Mouse (Mus musculus) adrenal gland, postnatal 10 days (tissue): ENCODE measurements around the gene Pold1. TPM values are rescaled to one million over a fixed set of nuclear protein-coding genes. Genes with fewer than 3 reads are reported as not detected.
A peak's percentile ranks its signal among the peaks of the same experiment; 100 is the strongest.

Experiments
- DNase-seq: peaks from one replicate; pipeline ENCODE4 v3.0.0; 2021; ENCODE audit warnings: mixed read lengths
- long read RNA-seq, 2 experiments: library from polyadenylated mRNA; stranded (forward); transcript quantifications; one replicate each; pipeline ENCODE4 v2.0.0; 2021
- total RNA-seq, 2 experiments: library from RNA; stranded (reverse); gene quantifications; 2 replicates each; pipeline ENCODE4 v1.2.3; 2021

The Pold1 gene
- 10 to 100 TPM; 20.6 to 30.7 TPM for total RNA-seq
- long read RNA-seq, experiment 1, transcript Pold1-201 (27 exons, 3,454 nt), result major isoform, 14 of 26 reads
- long read RNA-seq, experiment 1, partial matches to known transcripts, result 10 of 26 reads
- long read RNA-seq, experiment 1, other reads (novel, unspliced or antisense), result 1 of 26 reads
- long read RNA-seq, experiment 2, transcript Pold1-201 (27 exons, 3,454 nt), result major isoform, 17 of 26 reads
- long read RNA-seq, experiment 2, partial matches to known transcripts, result 5 of 26 reads
- long read RNA-seq, experiment 2, other reads (novel, unspliced or antisense), result 4 of 26 reads

DNA sequence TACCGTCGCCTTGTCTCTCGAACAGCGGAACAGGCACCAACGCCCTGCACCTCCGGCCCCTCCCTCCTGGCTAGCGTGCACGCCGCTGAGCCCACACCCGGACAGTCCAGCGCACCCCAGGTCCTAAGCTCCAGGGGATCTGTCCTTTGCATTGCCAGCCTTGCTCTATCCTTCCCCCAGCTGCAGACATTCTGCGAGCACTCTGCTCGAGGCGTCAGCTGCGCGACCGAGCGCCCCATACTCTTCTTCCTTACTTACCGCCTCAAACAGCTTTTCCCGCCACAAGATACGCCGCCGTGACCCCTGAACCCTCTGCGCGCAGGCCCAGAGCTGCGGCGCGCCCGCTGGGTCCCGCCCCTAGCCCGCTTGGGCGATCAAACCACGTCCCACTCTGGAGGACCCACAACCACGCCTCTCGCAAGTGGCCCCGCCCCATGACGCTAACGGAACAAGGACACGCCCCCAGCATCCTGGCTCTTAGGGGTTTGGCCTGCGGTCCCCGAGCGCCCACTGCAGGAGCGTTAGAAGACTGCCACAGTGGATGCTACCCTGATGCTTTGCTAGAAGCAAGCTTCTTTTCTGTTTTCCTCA lies at the start of gene Pold1:
Gene Pold1 (minus strand): TSS at position 353 of the 591 bp plus-strand sequence.
- peak; percentile 100 for DNase-seq

DNA sequence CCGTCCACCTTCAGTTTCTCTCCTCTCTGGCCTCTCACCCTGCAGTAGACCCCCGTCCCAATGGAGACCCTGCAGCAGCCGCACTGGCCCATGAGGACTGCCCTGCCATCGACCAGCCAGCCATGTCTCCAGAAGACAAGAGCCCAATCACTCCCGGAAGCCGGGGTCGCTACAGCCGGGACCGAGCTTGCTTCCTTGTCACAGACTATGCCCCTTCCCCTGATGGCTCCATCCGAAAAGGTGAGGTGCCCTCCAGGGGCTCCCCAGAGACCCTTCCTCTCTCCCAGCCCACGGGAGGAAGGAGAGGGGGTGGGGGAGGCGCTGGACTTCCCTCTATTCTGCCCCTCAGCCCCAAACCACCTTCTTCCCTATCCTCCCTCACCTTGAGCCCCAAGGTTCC lies 49.7 kb upstream of the Pold1 start:
- DNase-seq, result no peak

DNA sequence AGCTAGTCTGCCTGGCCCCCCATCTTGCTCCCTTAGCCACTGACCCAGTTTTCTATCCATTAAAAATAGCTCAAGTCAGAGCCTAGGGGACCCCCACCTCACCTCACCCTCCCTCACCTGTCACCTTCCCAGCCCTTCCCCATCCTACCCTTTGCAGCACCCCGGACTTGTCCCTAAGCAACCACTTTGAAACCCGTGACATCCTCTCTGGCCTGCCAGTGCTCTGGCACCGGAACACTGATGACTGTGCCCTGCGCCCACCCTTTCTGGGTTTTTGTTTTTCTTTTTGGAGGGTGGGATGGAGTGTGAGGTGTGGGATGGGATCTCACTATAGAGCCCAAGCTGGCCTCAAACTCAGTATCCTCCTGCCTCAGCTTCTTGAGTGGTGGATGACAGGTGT lies 49.0 kb upstream of the Pold1 start:
- no peak for DNase-seq

DNA sequence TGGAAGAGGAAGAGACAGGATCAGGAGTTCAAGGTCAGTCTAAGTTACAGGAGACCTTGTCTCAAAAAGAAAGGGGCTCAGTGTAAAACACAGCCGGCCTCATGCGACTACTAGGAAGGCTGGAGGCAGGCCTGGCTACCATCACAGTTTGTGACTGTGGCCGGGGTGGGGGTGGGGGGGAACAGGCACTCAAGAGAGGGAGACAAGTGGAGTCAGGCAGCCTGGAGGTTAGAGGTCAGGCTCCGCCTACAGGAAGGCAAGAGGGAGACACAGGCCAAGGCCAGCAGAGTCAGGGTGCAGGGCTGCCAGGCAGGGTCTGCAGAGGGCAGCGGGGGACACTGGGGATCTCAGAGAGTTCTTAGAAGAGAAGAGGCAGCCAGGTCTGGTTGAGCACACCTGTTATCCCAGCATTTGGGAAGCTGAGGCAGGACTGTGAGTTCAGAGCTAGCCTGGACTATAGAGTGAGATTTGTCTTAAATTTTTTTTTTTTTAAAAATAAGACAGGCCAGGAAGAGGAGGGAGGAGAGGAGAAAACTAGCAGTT lies 48.4 kb upstream of the Pold1 start:
- DNase-seq, result no peak

DNA sequence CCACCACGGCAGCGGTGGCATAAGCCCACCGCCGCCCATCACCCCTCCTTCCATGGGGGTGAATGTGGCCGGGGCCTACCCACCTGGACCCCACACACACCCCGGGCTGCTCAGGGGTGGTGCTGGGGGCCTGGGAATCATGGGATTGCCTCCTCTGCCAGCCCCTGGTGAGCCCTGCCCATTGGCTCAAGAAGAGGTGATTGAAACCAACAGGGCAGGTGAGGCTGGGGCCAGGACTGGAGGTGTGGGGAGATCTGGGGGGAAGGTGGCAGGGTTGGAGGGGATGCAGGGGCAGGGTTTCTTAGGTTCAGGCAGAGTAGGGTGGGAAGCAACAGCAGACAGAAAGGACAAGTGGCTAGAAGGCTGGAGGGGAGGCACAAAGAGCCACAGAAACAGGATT lies 47.4 kb upstream of the Pold1 start:
- no peak for DNase-seq

DNA sequence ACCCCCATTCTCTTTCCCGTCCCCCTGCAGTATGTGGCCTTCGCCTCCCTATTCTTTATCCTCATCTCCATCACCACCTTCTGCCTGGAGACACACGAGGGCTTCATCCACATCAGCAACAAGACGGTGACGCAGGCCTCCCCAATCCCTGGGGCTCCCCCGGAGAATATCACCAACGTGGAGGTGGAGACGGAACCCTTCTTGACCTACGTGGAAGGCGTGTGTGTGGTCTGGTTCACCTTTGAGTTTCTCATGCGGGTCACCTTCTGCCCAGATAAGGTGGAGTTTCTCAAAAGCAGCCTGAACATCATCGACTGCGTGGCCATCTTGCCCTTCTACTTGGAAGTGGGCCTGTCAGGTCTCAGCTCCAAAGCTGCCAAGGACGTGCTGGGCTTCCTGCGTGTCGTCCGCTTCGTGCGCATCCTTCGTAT lies 46.5 kb upstream of the Pold1 start:
- no peak for DNase-seq

DNA sequence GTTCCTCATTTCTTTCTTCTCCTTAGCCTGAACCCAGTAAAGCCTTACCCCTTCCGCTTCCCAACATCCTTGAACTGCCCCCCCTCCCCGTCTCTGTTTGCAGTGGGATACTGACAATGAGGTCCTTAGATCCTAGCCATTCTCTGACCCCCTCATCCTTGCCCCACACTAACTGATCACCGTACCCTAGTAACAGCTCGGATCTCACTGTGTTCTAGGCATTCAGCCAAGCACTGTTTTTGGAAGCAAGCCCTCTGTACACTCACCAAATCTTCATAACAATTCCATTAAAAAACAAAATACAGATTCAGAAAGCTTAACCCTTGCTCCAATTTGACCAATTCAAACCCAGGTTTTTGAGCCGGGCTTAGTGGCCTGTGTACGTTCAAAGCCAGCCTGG lies 45.6 kb upstream of the Pold1 start:
- peak; percentile 47 for DNase-seq

DNA sequence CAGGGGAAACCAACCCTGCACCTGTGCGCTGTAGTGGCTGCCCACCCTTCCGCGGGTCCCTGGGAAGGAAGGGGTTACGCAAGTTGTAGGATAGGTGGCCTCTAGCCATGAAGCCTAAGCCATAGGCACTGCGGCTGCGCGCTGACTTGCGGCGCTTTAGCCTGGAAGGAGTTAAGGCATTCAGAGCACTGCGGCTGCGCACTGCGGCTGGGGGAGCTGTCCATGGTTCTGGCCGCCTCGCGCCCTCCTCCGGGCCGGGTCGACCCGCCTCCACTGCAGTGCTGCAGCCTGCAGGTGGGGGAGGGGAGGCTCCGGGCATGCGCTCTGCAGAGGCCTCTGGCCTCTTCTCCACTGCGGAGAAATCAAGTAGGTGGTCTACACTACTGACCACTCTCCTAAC lies 45.1 kb upstream of the Pold1 start:
- peak; percentile 94 for DNase-seq

DNA sequence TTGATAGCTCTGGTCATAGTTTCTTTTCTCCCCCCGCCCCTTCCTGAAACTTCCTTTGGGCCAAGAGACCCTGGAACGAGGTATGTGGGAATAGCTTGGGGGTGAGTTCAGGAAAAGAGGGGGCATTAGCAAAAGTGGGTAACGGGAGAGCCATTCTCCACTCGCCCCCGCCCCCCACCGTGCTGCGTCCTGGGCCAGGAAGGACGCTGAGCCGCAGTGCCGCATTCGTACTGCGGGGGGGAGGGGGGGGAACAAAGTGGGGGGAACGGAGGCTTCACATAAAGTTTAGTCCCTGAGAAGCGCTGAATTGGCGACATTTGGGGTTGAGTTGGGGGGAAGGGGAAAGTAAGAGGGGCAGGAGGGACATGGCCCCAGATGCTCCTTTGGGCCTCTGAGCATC lies 44.4 kb upstream of the Pold1 start:
- DNase-seq, result no peak

DNA sequence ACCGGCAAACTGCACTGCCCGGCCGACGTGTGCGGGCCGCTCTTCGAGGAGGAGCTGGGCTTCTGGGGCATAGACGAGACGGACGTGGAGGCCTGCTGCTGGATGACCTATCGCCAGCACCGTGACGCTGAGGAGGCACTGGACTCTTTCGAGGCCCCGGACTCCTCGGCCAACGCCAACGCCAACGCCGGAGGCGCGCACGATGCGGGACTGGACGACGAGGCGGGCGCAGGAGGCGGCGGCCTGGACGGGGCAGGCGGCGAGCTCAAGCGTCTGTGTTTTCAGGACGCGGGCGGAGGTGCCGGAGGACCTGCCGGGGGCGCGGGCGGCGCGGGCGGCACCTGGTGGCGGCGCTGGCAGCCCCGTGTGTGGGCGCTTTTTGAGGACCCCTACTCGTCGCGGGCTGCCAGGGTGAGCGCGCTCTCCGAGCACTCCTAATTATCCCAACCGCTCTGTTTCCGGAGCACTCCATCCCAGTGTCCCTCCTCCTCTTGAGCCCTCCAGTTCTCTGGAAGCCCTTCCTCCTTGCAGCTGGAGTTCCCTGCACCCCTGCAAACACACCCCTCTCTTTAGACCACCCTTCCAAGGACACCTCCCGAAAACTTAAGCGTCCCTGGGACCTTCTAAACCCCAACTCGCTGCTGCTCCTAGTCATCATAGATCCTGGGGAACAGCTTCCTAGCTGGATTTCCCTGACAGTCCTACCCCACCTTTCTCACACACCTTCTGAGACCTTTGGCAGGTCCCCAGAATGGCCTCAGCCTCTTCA lies 42.9 kb upstream of the Pold1 start:
- no peak for DNase-seq

DNA sequence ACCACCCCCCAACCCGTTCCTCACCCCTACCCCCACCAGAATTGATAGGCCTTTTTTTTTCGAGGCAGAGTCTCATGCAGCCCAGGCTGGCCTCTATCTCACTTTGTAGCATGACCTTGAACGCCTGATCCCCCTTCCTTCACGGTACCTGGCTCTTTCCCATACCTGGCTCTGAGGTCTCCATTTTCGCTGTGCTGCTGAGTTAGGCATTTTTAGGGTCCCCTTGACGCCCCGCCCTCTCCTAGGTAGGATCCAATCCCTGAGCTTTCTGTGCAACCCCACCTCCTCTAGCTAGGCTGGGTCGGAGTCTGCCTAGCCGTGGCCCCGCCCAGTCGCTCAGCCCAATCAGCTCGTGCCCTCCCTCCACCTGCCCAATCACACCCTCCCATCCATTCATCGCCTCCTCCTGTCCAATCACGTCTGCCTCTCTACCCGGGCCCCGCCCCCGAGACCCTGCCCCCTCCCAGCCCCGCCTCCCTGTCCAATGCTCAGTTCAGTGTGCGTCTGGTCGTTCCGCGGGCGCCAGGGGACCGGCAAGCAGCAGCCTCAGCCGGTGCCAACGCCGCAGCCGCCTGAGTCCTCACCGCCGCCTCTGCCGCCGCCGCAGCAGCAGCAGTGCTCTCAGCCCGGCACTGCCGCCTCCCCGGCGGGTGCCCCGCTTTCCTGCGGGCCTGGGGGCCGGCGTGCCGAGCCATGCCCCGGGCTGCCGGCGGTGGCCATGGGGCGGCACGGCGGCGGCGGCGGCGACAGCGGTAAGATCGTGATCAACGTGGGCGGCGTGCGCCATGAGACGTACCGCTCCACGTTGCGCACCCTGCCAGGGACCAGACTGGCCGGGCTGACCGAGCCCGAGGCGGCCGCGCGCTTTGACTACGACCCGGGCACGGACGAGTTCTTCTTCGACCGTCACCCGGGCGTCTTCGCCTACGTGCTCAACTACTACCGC lies 42.0 kb upstream of the Pold1 start, which contains the start of gene Kcnc3:
Gene Kcnc3 (plus strand): TSS at position 263 of the 946 bp plus-strand sequence.
- peak; percentile 90 for DNase-seq

DNA sequence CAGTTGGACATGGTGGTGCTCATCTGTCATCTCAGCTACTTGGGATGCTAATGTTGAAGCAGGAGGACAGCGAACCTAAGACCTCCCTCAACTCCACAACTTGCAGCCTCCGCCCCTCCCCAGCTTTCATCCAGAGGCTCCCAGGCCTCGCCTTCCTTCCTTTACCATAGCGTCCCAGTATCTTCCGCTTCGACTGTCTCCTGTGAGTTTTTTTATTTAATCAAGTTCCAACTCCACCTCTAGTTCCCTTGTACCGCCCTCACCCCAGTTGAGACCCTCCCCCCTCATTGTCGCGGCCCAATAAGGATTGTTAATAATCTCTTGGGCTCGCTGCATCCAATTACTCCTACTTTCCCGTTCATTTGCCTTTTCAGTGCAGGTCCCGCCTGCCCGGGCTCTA lies 41.3 kb upstream of the Pold1 start:
- DNase-seq, result no peak

DNA sequence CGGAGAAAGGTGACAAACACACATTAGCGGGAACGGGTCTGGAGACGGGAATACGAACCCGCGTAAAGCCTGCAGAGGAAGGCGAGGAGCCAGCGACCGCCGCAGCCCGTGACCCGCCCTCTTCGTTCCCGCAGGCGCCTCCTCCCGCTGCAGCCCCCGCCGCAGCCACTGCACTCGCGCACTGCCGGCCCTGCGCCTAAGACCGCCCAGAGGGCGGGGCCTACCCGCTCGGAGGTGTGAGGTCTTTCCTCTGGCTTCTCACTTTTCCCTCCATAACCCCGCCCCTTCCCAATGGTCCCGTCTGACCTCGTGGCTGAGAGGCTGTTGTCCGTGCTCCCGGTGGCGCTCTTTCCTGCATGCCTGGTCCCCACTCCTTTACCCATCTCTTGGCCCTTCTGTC lies 40.5 kb upstream of the Pold1 start:
- DNase-seq, result peak; percentile 72

DNA sequence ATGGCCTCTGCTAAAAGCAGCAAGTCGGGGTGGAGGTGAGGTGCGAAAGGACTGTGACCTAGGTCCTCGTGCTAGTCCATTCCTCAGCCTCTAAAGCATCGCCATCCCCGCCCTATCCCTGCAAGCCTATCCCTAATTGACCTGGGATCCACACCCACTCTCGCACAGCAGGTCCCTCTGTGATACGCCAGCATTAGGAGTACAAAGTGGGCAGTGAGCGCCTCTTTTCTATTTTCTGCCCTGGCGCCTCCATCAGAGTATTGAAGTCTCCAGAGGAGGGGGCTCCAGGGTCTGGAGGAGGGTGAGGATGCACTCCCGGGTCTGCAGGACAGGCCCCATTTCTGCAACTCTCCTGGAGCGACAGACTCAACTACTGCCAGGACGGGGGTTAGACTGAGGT lies 39.7 kb upstream of the Pold1 start:
- no peak for DNase-seq

DNA sequence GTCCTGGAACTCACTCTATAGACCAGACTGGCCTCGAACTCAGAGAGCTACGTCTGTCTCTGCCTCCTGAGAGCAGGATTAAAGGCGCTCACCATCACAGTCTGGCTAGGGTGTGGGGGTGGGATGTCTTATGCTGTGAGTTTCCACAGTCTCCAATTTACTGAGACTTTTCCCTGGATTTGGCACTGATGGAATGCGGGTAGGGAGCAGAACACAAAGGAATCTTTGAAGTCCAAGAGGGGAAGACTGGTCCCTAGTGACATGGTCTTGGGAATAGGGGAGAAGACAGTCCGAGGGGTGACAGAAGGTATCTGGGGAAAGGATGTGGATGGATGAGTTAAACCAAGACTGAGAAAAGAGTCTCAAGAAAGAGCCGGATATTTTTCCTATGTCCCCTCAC lies 39.0 kb upstream of the Pold1 start:
- no peak for DNase-seq

DNA sequence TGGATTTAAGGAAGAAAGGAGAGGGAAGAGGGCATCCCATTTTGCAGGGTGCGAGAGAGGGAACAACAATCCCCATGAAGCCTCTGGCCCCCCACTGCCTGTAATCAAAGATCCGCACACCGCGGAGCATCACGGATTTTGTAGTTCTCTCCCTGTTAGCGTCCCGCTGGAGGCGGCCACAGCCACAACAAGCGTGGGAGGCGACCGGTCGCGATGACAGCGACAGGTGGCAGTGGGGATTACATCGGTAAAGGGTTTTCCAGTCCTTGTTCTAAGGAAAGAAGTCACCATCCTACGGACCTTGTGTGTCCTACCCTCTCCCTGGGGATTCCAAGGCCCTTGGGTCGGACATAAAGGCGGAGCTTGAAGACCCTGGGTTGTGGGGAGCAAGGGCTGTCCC lies 38.3 kb upstream of the Pold1 start:
- DNase-seq, result peak; percentile 59

DNA sequence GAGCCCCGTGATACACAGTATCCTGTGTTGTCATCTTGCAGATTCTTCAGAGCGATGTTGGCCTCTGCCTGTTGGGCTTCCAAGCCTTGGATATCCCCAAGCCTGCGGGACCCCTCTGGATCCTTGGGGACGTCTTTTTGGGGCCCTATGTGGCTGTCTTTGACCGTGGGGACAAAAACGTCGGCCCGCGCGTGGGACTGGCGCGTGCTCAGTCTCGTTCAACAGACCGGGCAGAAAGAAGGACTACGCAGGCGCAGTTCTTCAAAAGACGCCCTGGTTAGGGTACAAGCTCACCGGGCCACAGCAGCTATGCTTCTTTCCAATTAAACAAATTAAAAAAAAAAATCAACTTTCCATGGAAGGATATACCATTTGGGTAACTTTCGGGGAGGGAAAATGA lies 37.9 kb upstream of the Pold1 start:
- no peak for DNase-seq

DNA sequence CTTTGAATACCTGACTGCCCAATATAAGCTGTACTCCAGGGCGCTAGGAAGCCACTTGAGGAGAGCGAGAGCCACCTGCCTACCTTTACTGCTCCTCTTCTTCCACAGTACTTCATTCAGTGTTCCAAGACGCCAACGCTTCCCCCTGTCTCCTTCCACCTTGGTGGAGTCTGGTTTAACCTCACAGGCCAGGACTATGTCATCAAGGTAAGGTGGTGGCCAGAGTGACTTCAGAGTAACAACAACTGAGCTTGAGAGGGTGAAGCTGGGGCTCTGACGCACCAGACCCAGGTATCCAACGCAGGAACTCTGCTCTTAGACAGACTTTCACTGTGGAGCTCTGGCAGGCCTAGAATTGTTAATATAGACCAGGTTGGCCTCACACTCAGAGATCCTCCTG lies 37.0 kb upstream of the Pold1 start:
- DNase-seq, result no peak

DNA sequence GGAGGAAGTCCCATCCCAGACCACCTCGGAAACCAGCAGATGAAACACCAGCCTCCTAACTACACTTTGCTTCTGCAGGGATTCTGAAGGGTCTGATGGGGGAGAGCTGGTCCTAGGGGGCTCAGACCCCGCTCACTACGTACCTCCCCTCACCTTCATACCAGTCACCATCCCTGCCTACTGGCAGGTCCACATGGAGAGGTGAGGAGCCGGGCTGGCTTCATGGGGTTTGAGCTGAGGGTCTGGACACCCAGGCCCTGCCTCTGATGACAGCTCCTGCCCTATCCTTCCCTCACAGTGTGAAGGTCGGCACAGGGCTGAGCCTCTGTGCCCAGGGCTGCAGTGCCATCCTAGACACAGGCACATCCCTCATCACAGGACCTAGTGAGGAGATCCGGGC lies 36.3 kb upstream of the Pold1 start:
- no peak for DNase-seq

DNA sequence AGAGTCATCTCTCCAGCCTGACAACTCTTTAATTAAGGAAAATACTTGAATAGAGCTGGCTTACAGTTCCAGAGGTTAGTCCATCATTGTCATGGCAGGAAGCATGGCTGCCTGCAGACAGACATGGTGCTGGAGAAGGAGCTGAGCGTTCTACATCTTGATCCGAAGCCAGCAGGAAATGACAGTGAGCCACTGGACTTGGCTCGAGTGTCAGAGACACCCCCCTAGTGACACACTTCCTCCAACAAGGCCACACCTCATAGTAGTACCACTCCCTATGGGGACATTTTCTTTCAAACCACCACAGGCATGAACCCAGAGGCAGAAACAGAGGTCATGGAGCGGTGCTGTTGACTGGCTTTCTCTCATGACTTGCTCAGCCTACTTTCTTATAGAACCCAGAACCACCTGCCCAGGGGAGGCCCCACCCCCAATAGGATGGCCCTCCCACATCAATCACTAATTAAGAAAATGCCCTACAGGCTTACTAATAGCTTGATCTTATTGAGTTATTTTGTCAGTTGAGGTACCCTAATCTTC lies 35.7 kb upstream of the Pold1 start:
- no peak for DNase-seq

DNA sequence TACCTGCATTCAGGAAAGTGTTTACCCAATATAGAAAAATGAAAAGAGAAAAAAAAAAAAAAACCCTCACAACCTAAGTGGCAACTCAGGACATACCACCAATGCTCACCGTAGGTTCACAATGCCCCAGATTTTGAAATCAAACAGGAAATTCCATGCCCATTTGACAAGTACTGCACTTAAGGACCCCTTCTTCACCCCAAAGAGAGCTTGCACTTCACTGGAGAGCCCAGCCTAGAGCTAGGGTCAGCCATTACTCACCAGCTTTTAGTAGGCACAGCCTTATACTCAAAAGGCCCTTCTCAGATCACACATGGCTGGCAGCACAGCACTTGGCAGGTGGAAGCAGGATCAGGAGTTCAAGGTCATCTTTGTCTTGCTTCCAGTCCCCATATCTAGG lies 34.5 kb upstream of the Pold1 start:
- DNase-seq, result no peak

DNA sequence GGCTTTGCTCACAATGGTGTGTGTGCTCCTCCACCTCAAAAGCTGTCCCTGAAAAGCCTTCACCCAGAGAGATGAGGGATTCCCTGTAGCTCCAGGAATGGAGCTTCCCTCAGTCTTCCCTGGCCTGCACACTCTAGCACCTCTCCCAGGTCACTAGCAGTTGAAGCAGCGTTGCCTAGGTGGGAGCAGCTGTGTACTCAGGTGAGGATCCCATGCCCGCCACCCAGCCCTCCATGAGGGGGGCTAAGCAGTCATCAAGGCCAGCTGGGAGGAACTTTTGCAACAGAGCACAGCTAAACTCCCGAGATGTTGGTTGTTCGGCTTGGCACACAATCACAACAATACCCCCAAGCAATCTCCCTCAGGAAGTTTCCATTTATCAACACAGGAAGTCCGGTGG lies 34.1 kb upstream of the Pold1 start:
- DNase-seq, result no peak
